Mouse (Mus musculus): ENCODE measurements around the gene Zbtb8os.
A peak's percentile ranks its signal among the peaks of the same experiment; 100 is the strongest.
"Not testable (repeated sequence)": the region's sequence is repeated elsewhere in the genome, so short reads cannot be mapped to it uniquely, and the experiment has no call there.

The Zbtb8os gene

DNA sequence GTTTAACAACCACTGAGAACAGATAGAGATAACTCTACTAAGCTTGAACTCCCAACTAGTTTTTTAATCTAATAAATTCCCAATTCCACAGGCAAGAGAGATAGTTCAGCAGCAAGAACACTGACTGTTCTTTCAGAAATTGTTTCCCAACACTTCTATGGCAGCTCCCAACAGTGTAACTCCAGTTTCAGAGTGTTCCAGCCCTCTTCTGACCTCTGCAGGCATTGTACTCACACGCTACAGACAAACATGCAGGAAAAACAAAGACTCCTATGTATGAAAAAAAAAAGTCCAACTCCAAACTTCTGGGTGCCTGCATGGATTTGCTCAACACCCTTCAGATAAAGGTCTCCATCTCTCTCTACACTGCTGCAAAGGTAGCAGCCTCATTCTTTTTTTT, 2.6 kb upstream of the Zbtb8os start:
- no peak for DNase-seq (ENCODE audit: low spot score in 2 of 2)

DNA sequence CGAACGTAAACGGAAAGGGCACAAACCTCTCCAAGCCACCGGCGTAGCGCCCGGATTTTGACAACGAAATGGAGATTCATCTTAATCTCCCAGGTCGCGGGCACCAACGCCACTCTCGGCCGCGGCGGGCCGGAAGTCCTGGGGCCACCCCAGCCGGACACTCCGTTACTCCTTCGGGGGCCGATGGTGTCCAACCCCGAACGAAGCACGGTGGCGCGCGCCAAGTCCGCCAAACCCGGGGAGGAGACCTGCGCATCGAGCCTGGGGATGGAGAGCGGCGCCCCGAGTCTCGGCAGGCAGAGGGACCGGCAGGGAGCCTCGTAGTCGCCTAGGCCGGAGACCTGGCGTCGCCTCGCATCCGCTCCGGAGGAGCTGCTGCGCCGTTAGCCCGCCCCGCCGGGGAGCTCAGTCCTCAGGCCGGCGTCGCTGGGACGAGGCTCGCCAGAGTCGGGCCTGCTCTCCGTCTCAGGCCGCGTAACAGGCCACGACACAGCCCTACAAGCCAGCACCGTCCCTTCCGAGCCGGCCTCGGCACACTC, 749 bp upstream of the Zbtb8os start:
- no peak for DNase-seq (ENCODE audit: low spot score in 2 of 2)

- no peak for DNase-seq (ENCODE audit: low spot score in 2 of 2)
Observed at GRCm38 (mm10) chr4:129336291-129336690, 796 bp downstream of the Zbtb8os start.

DNA sequence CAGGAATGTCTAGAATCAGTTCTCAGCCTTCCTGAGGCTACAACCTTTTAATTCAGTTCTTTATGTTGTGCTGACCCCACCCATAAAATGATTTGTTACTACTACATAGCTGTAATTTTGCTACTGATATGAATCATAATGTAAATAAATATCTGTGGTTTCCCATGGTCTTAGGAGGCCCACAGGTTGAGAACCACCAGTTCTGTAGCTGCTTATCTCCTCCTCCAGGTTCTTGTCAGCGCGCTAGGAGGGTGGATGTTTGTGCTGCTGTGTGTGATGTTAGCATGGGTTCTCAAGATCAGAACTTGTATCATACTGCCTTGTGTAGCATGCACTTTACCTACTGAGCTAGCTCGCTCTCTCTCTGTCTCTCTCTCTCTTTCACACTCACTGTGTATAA, 4.2 kb downstream of the Zbtb8os start:
- no peak for DNase-seq (ENCODE audit: low spot score in 2 of 2)

DNA sequence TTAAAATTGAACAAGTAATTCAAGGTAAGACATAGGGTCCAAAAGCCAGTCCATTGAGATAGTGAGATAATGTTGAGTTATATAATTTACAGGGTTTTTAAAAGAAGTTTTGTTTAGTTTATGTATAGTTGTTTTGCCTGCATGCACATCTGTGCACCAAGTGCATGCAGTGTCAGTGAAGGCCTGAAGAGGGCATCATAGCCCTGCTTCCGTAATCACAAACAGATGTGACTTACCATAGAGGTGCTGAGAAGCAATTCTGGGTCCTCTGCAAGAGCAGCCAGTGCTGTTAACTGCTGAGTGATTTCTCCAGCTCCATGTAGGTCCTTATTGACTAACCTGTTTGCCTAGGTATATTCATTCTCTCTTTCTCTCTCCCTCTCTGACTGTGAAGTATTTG, 6.4 kb downstream of the Zbtb8os start:
- no peak for DNase-seq (ENCODE audit: low spot score in 2 of 2)

DNA sequence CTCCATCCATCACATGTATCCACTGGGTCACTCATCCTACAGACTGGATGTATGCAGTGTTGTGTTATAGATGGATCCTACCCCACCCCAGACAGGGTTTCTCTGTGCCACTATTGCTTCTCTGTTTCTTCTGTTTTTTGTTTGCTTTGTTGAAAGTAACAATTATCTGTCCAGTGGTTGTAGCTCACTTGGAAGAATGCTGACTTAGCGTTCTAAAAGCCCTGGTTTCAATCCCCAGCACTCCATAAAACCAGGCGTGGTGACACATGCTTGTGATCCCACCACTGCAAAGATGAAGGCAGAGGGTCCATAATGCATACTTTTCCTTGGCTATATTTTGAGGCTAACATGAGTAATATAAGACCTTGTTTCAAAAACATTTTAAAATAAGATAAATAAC, 7.2 kb downstream of the Zbtb8os start:
- DNase-seq (ENCODE audit: low spot score in 2 of 2) = no peak

DNA sequence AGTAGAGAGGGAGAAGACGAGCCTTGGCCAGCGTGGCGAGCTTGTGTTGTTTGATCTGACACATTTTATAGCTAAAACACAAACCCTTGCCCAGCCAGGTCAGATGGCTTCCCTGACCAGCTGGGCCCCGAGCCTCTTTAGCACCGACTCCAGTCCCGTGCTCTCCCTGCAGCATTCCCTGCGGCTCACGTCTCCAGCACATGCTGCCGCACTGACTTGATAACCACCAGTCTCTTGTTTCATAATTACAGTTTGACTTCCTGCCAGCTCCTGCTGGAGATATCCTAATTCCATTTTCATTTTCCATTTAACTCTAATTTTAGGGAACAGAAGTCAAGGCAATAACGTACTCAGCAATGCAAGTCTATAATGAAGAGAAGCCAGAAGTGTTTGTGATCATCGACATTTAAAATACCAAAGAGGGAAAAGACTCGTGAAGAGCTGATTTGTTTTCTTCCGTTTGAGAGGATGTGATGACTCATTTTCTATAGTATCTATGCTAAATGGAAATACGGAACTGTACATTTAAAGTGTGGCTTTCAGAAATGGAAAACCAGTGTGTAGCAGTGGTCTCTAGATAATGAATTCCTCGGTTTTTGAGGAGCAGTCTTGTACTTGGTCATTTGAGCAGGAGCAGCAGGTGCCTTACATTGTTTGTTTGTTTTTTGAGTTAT, 11.1 kb downstream of the Zbtb8os start:
- no peak for DNase-seq (ENCODE audit: low spot score in 2 of 2)

GRCm38 (mm10) chr4:129350644-129351043, 15.1 kb downstream of the Zbtb8os start:
- peak; percentile 63 to 90 for DNase-seq (ENCODE audit: low spot score in 2 of 2)

DNA sequence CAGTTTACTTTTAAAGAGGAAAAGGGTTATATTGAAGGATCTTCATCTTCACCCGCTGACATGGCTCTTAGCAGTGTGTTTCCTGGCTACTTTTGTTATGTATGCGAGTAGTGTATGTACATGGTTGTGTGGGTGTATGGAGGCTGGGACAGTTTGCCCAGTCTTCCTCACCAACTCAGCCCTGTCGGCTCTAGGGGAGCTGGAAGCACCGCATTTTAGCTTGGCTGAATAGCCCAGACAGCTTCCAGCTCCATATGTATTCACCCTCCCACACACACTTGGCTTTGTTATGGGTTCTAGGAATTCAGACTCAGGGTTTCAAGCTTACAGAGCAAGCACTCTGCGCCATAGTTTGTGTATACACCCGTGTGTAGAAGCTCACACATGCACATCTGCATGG, 15.6 kb downstream of the Zbtb8os start:
- no peak for DNase-seq (ENCODE audit: low spot score in 2 of 2)

DNA sequence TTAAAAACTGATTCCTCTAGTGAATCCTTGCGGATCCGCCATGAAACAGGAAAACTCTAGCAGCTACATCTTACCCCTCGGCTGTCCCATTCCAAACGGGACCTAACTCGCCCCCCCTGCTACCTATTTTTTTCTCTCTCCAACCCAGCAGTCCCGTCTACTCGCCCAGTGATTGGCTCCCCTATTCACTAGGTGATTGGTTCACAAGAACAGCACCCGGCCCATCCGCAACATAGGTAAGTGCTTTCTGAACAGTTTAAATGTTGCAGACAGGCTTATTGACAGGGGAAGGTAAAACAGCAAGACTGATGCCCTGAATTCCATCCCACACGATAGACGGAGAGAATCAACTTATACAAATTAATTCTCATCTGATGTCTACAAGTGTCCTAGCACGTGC, 17.7 kb downstream of the Zbtb8os start:
- no peak for DNase-seq (ENCODE audit: low spot score in 2 of 2)

DNA sequence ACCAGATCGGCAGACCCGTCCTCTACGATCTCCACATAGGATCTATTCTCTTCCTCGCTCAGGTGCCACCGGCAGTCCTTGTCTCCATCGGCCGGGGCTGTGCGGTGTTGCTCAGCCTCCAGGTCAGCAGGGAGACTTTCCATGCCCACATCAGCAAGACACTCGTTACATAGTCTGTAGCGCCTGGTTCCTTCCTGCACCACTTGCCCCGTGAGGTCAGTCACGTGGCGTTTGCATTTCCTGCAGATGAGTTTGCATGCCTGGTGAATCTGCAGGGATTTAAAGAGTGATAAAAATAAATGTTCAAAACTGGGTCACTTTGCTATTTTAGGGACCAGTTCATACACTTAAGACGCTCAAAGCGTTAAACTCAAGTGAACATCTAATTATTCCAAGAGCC, 18.7 kb downstream of the Zbtb8os start:
- DNase-seq (ENCODE audit: low spot score in 2 of 2) = peak in 1 of 2 experiments; percentile 40

DNA sequence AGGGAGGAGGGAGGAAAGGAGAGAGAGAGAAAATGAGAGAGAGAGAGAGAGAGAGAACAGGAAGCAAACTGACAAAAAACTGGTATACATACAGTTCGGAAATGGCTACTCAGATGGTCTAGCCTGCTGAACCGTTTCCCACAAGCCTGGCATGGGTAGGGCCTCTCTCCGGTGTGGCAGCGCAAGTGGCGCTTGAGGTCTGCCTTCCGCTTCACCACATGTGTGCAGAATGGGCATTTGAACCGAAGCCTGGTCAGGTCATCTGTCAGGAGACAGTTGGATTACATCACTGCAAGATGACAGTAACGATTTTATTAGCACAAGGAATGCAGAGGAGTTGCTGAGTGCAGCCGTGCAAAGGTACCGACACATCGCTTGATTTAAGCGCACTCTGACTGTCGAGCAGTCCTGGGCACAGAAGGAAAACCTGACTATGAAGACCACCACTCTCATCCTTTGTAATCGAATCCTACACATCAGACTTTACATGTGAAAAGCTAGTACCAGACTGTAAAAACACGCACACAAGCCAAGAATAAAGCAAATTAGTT, 22.2 kb downstream of the Zbtb8os start:
- no peak for DNase-seq (ENCODE audit: low spot score in 2 of 2)

- not testable (repeated sequence) for DNase-seq (ENCODE audit: low spot score in 2 of 2)
Observed at GRCm38 (mm10) chr4:129362238-129362637, 26.7 kb downstream of the Zbtb8os start.

GRCm38 (mm10) chr4:129362771-129363170, 27.3 kb downstream of the Zbtb8os start:
- DNase-seq (ENCODE audit: low spot score in 2 of 2) = no peak

DNA sequence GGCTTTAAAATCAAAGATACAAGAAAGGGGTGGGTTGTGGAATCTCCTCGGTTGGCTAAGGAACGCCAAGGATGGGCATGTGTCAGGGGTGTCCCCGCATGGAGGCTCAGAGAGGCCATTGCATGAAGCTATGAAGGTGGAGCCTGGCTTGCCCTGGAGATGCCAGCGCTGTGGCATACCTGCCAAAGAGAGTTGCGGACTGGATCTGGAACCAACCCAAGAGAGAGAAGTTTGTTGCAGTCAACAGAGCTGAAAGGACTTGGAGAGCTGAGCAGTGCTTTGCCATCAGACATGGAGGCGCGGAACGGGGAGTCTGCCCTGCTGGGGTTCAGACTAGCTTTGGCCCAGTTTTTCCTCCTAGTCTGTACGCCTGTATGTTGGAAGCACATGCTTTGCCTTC, 28.0 kb downstream of the Zbtb8os start:
- no peak for DNase-seq (ENCODE audit: low spot score in 2 of 2)

DNA sequence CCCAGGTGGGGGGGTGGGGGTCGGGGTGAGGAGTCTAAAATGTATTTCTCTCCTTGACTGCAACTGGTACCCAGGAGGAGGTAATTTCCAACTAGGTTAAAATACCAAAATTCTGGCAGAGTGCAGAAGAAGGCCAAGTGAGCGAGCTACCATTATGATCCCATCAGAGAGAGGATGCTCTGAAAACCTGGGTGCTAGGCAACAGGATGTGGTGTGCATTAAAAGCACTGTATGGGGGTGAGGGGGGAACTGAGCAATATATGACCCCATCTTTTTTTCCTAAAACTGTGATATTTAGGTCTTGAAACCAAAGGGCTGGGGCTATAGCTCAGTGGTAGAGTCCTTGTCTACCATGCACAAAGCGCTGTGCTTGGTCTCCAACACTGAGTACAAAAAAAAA, 28.9 kb downstream of the Zbtb8os start:
- no peak for DNase-seq (ENCODE audit: low spot score in 2 of 2)

GRCm38 (mm10) chr4:129365224-129365623, 29.7 kb downstream of the Zbtb8os start:
- DNase-seq (ENCODE audit: low spot score in 2 of 2) = no peak

GRCm38 (mm10) chr4:129371391-129371790, 35.9 kb downstream of the Zbtb8os start:
- no peak for DNase-seq (ENCODE audit: low spot score in 2 of 2)

GRCm38 (mm10) chr4:129373202-129373976, 37.9 kb downstream of the Zbtb8os start:
- DNase-seq (ENCODE audit: low spot score in 2 of 2) = no peak

GRCm38 (mm10) chr4:129374219-129374755, 38.8 kb downstream of the Zbtb8os start:
- no peak for DNase-seq (ENCODE audit: low spot score in 2 of 2)

DNA sequence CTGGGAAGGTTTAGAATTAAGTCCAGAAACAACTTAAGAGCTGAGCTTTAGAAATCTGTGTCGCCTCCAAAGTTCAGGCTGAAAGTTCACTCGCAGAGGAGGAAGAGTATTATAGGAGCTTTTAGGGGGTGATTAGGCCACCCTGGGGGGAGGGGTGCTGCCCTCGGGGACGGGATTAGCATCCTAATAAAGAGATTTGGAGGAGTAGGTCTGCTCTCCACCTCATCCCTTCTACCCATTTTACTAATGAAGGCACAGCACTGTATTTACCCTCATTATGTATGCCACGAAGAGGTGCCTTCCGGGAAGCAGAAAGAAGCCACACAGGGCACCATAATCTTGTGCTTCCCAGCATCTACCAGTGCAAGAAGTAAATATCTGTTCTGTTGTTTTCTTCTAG, 39.5 kb downstream of the Zbtb8os start:
- no peak for DNase-seq (ENCODE audit: low spot score in 2 of 2)

- no peak for DNase-seq (ENCODE audit: low spot score in 2 of 2)
Observed at GRCm38 (mm10) chr4:129375821-129376220, 40.3 kb downstream of the Zbtb8os start.
